34 mouse cellular contexts compared by ENCODE assay signal in genomic region chr12:87289100-87289499, GRCm38 (mm10). TPM values are rescaled to one million over a fixed set of nuclear protein-coding genes. Genes with fewer than 3 reads are reported as not detected.
"Had no signal": no experiment of that assay in that cellular context is flagged by ENCODE, and none has a peak within 500 bp of the region (broad histone marks: within the 10 kb centered on the region; RNA-seq: fewer than 3 reads in every experiment).

No protein-coding gene starts in this region.

- H3K9me3 ChIP-seq: limb, embryonic 10.5 days; limb, embryonic 13.5 days; limb, embryonic 15.5 days; liver, embryonic 12.5 days; liver, embryonic 13.5 days; liver, embryonic 15.5 days; lung, embryonic 15.5 days; midbrain, embryonic 12.5 days; midbrain, embryonic 13.5 days; midbrain, embryonic 15.5 days had no signal

- H3K27ac ChIP-seq: left cerebral cortex, adult 2 months; limb, embryonic 10.5 days; limb, embryonic 12.5 days; limb, embryonic 13.5 days; limb, embryonic 15.5 days; liver, embryonic 12.5 days; liver, embryonic 13.5 days; liver, embryonic 14.5 days; liver, embryonic 15.5 days; lung, embryonic 15.5 days; macrophage; midbrain, embryonic 10.5 days; midbrain, embryonic 12.5 days; midbrain, embryonic 13.5 days; midbrain, embryonic 15.5 days had no signal

- DNase-seq: left cerebral cortex, postnatal 4 days; liver; liver, embryonic 13.5 days; liver, postnatal 0 days; lung, adult 18-20 months; lung, adult 2 months; lung, embryonic 14.5 days; lung, postnatal 10 days; lung, postnatal 14 days; lung, postnatal 36 days; lung, postnatal 4 days; midbrain, embryonic 14.5 days had no signal

- H3K9ac ChIP-seq: limb, embryonic 12.5 days; limb, embryonic 13.5 days; limb, embryonic 15.5 days; liver, embryonic 12.5 days; liver, embryonic 13.5 days; liver, embryonic 14.5 days; liver, embryonic 15.5 days; liver, postnatal 0 days; lung, embryonic 14.5 days; lung, embryonic 15.5 days; midbrain, embryonic 12.5 days; midbrain, embryonic 13.5 days; midbrain, embryonic 15.5 days had no signal

- H3K4me3 ChIP-seq: left cerebral cortex, adult 2 months; limb, embryonic 10.5 days; limb, embryonic 12.5 days; limb, embryonic 13.5 days; limb, embryonic 15.5 days; liver, embryonic 12.5 days; liver, embryonic 13.5 days; liver, embryonic 15.5 days; lung, embryonic 15.5 days; megakaryocyte, embryonic 14.5 days; midbrain, embryonic 10.5 days; midbrain, embryonic 12.5 days; midbrain, embryonic 13.5 days; midbrain, embryonic 15.5 days; myocyte had no signal

- H3K4me1 ChIP-seq: limb, embryonic 10.5 days; limb, embryonic 12.5 days; limb, embryonic 13.5 days; limb, embryonic 15.5 days; liver, embryonic 12.5 days; midbrain, embryonic 10.5 days; midbrain, embryonic 12.5 days; midbrain, embryonic 13.5 days; midbrain, embryonic 15.5 days had no signal

- H3K27me3 ChIP-seq: limb, embryonic 12.5 days; limb, embryonic 13.5 days; limb, embryonic 15.5 days; liver, embryonic 12.5 days; liver, embryonic 13.5 days; liver, embryonic 15.5 days; lung, embryonic 15.5 days; midbrain, embryonic 12.5 days; midbrain, embryonic 13.5 days; midbrain, embryonic 15.5 days had no signal

- H3K36me3 ChIP-seq: limb, embryonic 10.5 days; limb, embryonic 12.5 days; limb, embryonic 13.5 days; limb, embryonic 15.5 days; liver, embryonic 12.5 days; liver, embryonic 13.5 days; liver, embryonic 15.5 days; lung, embryonic 15.5 days; midbrain, embryonic 10.5 days; midbrain, embryonic 12.5 days; midbrain, embryonic 13.5 days; midbrain, embryonic 15.5 days had no signal

- ATAC-seq: liver, embryonic 12.5 days; liver, postnatal 0 days; lung, postnatal 0 days; midbrain, embryonic 13.5 days; midbrain, embryonic 15.5 days; midbrain, embryonic 16.5 days had no signal

RNA-seq across cellular contexts. Expression of gene Ism2, which starts 10.4 kb away (rescaled TPM):
- total RNA-seq: megakaryocyte progenitor cell, adult 5-6 weeks; megakaryocyte, adult 5-6 weeks; megakaryocyte-erythroid progenitor cell, adult 5-6 weeks had no signal
- polyA plus RNA-seq: macrophage had no signal

RNA-seq across cellular contexts. Expression of gene Noxred1, which starts 50.6 kb away (rescaled TPM):
- total RNA-seq: liver, adult 2 months; megakaryocyte-erythroid progenitor cell, adult 5-6 weeks had no signal
